Mouse (Mus musculus): ENCODE measurements around the gene Psme4. TPM values are rescaled to one million over a fixed set of nuclear protein-coding genes. Genes with fewer than 3 reads are reported as not detected.
A peak's percentile ranks its signal among the peaks of the same experiment; 100 is the strongest.

Psme4 gene
- polyA plus RNA-seq, 1 experiment: 12.8 TPM

DNA sequence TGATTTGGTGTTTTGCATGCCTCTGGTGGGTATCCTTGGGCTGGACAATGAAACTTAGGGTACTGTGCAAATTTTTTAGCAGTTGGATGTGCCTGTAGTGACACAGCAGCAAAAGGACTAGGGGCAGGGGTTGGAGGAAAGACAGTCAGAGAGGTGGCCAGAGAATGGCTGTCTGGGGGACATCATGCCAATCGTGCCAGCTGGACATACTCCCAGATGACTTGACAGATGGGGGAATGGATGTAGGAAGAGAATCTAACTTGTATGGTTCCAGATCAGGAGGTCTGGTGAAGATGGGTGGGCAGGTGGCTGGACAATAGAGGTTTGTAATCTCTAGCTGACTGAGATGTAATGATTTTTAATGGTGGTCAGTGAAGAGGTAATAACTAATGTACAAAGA lies 6.5 kb upstream of the Psme4 start:
- TF ChIP-seq POLR2A (IDR thresholded peaks at IDR 0.05; ENCODE audit: control insufficient read depth, extremely low read depth, insufficient read depth, low read length, poor library complexity): no peak
- no peak for TF ChIP-seq CTCF (IDR thresholded peaks at IDR 0.05; ENCODE audit: borderline replicate concordance, control insufficient read depth, extremely low read depth, insufficient read depth, low read length, poor library complexity)
- no peak for DNase-seq
- Histone ChIP-seq H3K4me1 (replicated peaks; ENCODE audit: control insufficient read depth, insufficient read depth, low read length) (no peaks in the 10 kb centered on the region), H3K4me3 (ENCODE audit: control insufficient read depth, insufficient read depth, low read length) (no peak overlapping the region), H3K27ac (ENCODE audit: control insufficient read depth, insufficient read depth, low read length) (no peak overlapping the region), H3K36me3 (ENCODE audit: control insufficient read depth, insufficient read depth, low read length) (no peaks in the 10 kb centered on the region), H3K27me3 (ENCODE audit: control insufficient read depth, insufficient read depth, low read length) (no peaks in the 10 kb centered on the region)
- WGBS: 81% methylated on average over 1 of the region's 1 CpGs

DNA sequence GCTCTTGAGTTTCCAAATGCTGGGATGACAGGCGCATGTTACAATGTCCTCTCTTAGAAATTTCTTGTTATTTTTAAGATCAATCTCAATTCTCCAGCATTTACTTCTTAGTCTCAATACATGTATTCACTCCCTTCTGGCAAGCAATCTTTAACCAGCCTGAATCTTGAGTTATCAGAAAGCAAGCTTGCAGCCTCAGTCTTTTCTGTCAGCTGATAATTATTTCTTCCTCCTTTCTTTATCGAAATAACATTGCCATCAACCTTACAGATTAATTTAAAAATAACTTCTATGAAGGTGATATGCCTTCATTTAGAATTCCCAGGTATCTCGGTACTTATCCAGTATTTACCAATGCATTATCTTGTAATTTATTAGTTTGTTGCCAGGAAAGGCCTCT lies 709 bp upstream of the Psme4 start:
- H3K4me1 ChIP-seq (replicated peaks; ENCODE audit: control insufficient read depth, insufficient read depth, low read length): peaks cover 6% of the 10 kb centered on the region
- no peak overlapping the region for H3K4me3 ChIP-seq (ENCODE audit: control insufficient read depth, insufficient read depth, low read length)
- no peaks in the 10 kb centered on the region; the same call in 1 of the 2 replicates for H3K27me3 ChIP-seq (ENCODE audit: control insufficient read depth, insufficient read depth, low read length)
- DNase-seq: no peak
- no peak overlapping the region for H3K27ac ChIP-seq (ENCODE audit: control insufficient read depth, insufficient read depth, low read length)
- no peaks in the 10 kb centered on the region for H3K36me3 ChIP-seq (ENCODE audit: control insufficient read depth, insufficient read depth, low read length)
- TF ChIP-seq POLR2A (IDR thresholded peaks at IDR 0.05; ENCODE audit: control insufficient read depth, extremely low read depth, insufficient read depth, low read length, poor library complexity) (no peak), CTCF (IDR thresholded peaks at IDR 0.05; ENCODE audit: borderline replicate concordance, control insufficient read depth, extremely low read depth, insufficient read depth, low read length, poor library complexity) (no peak)
- WGBS: 80% methylated on average over 3 of the region's 3 CpGs

DNA sequence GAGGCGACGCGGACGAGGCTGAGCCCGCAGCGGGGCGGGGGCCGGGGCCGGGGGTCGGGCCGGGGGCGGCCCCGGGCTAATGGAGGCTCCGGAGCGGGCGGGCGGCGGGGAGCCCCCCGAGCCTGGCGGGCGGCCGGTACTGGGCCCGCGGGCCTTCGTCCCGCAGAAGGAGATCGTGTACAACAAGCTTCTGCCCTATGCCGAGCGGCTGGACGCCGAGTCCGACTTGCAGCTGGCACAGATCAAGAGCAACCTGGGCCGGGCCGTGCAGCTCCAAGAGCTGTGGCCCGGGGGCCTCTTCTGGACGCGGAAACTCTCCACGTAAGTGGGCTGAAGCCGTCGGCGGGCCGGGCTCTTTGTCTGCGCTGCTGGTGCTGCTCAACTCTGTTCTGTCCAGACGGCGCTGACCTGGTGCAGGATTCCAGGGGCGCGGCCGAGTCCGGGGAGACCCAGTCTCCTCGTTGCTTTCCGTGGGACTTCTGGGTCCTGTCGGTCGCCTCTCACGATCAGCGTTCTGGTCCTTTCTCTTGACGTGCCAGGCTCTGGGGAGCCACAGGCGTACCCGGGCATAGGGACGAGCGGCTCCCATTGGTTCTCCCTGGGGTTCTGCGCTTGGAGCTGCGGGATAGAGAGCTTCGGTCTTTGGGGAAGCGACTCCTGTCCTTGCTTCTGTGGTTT lies 517 bp downstream of the Psme4 start:
- Histone ChIP-seq H3K27ac (ENCODE audit: control insufficient read depth, insufficient read depth, low read length) (no peak overlapping the region), H3K27me3 (ENCODE audit: control insufficient read depth, insufficient read depth, low read length) (no peaks in the 10 kb centered on the region; the same call in 1 of the 2 replicates), H3K36me3 (ENCODE audit: control insufficient read depth, insufficient read depth, low read length) (no peaks in the 10 kb centered on the region), H3K4me3 (ENCODE audit: control insufficient read depth, insufficient read depth, low read length) (peak overlapping the region; percentile 69), H3K4me1 (replicated peaks; ENCODE audit: control insufficient read depth, insufficient read depth, low read length) (peaks cover 6% of the 10 kb centered on the region)
- WGBS: 4% methylated on average over 63 of the region's 64 CpGs
- peak; percentile 49 for DNase-seq
- TF ChIP-seq CTCF (IDR thresholded peaks at IDR 0.05; ENCODE audit: borderline replicate concordance, control insufficient read depth, extremely low read depth, insufficient read depth, low read length, poor library complexity): no peak; the same call in 1 of the 2 replicates
- no peak for TF ChIP-seq POLR2A (IDR thresholded peaks at IDR 0.05; ENCODE audit: control insufficient read depth, extremely low read depth, insufficient read depth, low read length, poor library complexity)

DNA sequence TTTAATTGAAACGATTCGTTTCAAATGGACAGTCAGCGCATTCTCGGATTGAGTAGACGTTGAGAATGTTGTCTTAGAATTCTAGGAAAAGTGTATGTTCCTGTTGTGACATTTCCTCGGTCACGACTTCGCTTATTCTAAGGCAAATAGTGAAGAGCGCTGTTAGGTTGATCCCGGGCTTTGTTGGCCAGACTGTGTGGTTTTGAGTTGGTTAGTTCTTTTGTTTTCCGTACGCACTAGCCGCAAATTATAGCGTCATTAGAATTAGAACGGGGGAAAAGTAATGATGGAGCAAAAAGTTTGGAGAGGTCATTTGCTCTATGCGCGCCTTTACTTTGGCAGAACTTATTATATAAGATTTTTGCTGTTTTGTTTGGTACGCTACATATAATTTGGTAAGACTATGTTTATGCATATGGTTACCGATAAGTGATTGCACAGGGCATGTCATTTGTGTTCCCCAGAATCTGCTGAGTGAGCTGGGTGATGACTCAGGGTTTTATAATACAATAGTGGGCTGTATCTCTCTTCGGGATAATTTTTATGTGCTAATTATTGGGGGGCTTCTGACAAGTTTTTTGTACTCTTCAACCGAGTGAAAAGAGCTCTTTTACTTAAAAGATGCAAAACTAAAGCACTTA lies 1.4 kb downstream of the Psme4 start:
- TF ChIP-seq POLR2A (IDR thresholded peaks at IDR 0.05; ENCODE audit: control insufficient read depth, extremely low read depth, insufficient read depth, low read length, poor library complexity): no peak
- no peak for TF ChIP-seq CTCF (IDR thresholded peaks at IDR 0.05; ENCODE audit: borderline replicate concordance, control insufficient read depth, extremely low read depth, insufficient read depth, low read length, poor library complexity)
- peaks cover 6% of the 10 kb centered on the region for H3K4me1 ChIP-seq (replicated peaks; ENCODE audit: control insufficient read depth, insufficient read depth, low read length)
- DNase-seq: peak; percentile 3
- H3K27ac ChIP-seq (ENCODE audit: control insufficient read depth, insufficient read depth, low read length): no peak overlapping the region
- WGBS: 11% methylated on average over 21 of the region's 21 CpGs
- no peaks in the 10 kb centered on the region for H3K36me3 ChIP-seq (ENCODE audit: control insufficient read depth, insufficient read depth, low read length)
- H3K27me3 ChIP-seq (ENCODE audit: control insufficient read depth, insufficient read depth, low read length): no peaks in the 10 kb centered on the region; the same call in 1 of the 2 replicates
- H3K4me3 ChIP-seq (ENCODE audit: control insufficient read depth, insufficient read depth, low read length): no peak overlapping the region; the same call in 1 of the 2 replicates

DNA sequence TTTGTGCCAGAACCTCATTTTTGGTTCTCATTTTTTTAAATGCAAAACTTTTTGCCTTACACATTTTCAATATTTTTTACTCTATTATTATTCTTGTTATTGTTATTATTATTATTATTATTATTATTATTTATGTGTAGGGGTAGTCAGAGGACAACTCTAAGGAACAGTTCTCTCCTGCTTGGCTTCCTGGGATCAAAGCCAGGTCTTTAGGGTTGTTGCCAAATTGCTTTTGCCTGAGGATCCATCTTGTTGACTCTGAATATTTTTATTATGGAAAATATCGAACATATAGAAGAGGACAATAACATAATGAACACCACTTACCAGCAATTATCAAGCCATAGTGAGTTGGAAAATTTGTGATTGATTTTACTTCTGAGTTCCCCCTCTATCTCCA lies 3.1 kb downstream of the Psme4 start:
- no peak for DNase-seq
- Histone ChIP-seq H3K4me3 (ENCODE audit: control insufficient read depth, insufficient read depth, low read length) (no peak overlapping the region), H3K27ac (ENCODE audit: control insufficient read depth, insufficient read depth, low read length) (no peak overlapping the region), H3K36me3 (ENCODE audit: control insufficient read depth, insufficient read depth, low read length) (no peaks in the 10 kb centered on the region), H3K4me1 (replicated peaks; ENCODE audit: control insufficient read depth, insufficient read depth, low read length) (peaks cover 6% of the 10 kb centered on the region), H3K27me3 (ENCODE audit: control insufficient read depth, insufficient read depth, low read length) (no peaks in the 10 kb centered on the region; the same call in 1 of the 2 replicates)
- 100% methylated on average over 1 of the region's 1 CpGs for WGBS
- no peak for TF ChIP-seq CTCF (IDR thresholded peaks at IDR 0.05; ENCODE audit: borderline replicate concordance, control insufficient read depth, extremely low read depth, insufficient read depth, low read length, poor library complexity)

DNA sequence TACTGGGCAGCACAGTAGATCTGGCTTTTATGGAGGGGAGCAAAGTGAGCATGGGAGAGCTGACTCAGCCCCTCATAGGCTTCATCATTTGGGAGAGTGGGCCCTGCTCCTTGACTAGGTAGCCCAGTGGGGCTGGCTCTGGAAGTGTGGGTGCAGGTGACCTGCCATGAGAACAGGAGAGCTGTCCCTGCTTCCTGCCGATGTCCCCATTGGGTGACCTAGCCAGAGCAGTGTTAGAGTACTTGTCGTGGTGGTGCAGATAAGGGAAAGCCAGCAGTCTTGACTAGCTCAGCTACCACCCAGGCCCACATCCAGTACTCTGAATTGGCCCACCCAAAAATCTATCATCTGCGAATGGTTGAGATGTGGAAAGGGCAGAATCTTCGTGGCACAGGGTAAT lies 6.0 kb downstream of the Psme4 start:
- Histone ChIP-seq H3K36me3 (ENCODE audit: control insufficient read depth, insufficient read depth, low read length) (no peaks in the 10 kb centered on the region), H3K4me1 (replicated peaks; ENCODE audit: control insufficient read depth, insufficient read depth, low read length) (peaks cover 2% of the 10 kb centered on the region; the same call in 1 of the 2 replicates), H3K27me3 (ENCODE audit: control insufficient read depth, insufficient read depth, low read length) (no peaks in the 10 kb centered on the region; the same call in 1 of the 2 replicates), H3K27ac (ENCODE audit: control insufficient read depth, insufficient read depth, low read length) (no peak overlapping the region), H3K4me3 (ENCODE audit: control insufficient read depth, insufficient read depth, low read length) (no peak overlapping the region)
- DNase-seq: no peak
- TF ChIP-seq POLR2A (IDR thresholded peaks at IDR 0.05; ENCODE audit: control insufficient read depth, extremely low read depth, insufficient read depth, low read length, poor library complexity) (no peak), CTCF (IDR thresholded peaks at IDR 0.05; ENCODE audit: borderline replicate concordance, control insufficient read depth, extremely low read depth, insufficient read depth, low read length, poor library complexity) (no peak)
- 93% methylated on average over 4 of the region's 4 CpGs for WGBS

Data from thymus, adult 2 months (tissue).